Mouse (Mus musculus): ENCODE results near the gene Morf4l2.
A peak's percentile ranks its signal among the peaks of the same experiment; 100 is the strongest.
"Not testable (repeated sequence)": the region's sequence is repeated elsewhere in the genome, so short reads cannot be mapped to it uniquely, and the experiment has no call there.

Morf4l2 gene

DNA sequence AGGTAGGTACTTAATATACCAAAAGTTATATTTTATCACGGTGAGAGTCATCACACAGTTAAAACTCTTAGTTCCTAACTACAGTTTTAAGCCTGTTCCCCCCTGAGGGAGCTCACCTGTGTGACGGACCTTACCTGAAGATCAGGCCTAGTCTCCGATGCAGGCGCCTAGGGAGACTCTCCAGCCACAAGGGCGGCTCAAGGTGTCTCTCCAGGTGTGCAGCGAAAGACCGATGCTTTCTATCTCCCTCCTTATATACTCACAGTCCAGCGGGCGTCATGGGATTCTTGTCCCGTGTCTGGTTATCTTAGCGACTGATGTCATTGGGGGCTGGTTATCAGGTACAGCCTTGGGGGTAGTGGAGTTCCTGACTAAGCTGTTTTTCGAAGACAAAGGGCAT lies at the start of gene Morf4l2:
Morf4l2 (minus strand) TSS at position 232 of the 400 bp plus-strand sequence.
- DNase-seq (ENCODE audit: low read depth, low spot score) = no peak

DNA sequence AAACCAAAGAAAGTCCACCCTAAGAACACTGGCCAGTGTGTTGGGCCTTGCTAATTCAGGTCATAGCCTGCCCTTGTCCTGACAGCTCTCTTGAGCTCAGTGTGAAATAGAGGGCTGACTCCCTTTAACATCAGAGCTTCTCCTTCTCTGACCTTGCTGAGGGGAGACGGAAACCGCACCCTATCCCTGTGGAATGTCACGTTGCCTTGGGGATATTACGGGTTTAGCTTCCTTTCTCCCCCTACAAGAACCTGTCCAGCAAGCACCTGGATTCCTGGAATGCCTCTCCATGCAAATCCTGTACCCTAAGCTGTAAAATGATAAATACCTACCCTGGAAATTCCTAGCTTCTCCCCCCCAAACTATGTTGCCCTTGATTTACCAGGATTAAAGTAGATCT lies 46.0 kb upstream of the Morf4l2 start:
- DNase-seq (ENCODE audit: low read depth, low spot score) = no peak

DNA sequence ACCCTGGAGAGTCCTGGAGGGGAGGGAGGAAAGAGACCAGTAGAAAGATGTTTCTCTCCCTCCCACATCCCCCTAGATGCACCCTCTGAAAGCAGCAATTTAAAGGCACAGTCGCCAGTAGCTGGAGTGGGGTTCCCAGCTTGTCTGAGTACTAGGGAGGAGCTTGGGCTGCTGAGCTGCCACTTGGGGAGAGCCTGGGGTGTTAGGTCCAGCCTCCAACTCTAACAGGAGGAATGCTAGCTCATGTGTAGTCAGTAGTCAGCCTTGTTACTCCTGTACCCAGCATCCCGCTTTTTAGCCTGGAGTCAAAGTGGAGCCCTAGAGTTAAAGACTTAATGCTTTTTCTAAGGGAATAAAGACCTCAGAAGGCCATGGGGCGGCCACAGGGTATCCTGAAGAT lies 36.6 kb upstream of the Morf4l2 start, which contains the start of gene Glra4:
Glra4 (minus strand) TSS at position 101 of the 400 bp plus-strand sequence.
- no peak for DNase-seq (ENCODE audit: low read depth, low spot score)

DNA sequence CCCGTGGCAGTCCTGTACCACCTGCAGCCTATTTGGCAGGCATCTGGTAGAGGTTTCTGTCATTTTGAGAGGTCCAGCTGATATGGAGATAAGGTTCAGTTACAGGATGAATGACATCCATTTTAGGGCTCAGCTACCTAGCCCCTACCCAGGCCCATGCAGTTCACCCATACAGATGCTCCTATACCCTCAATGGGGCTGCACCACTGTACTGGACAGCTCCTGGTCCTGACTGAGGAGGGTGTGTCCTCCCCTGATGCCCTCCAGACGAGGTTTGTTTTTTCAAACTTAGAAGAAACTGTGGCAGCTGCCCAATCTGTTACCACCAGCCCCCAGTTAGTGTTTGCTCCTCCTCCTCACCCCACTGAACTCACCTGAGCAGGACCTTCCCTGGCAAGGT lies 35.8 kb upstream of the Morf4l2 start:
- no peak for DNase-seq (ENCODE audit: low read depth, low spot score)

DNA sequence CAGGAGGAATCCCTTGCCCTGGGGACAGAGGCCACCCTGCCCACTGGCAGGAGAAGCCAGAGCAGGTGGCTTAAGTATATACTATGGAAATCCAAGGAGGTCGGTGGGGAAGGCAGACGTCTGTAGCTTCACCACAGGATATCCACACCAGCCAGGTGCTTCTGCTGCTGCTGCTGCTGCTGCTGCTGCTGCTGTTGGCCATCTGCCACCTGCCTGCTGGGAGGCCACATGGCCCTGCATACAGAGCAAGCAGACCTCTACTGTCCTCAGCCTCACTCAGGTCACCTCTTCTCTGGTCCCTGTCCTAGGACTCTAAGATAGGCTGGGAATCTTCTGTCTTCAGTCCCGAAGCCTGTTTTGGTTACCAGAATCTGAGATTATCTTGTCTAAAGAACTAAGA lies 34.6 kb upstream of the Morf4l2 start:
- DNase-seq (ENCODE audit: low read depth, low spot score) = no peak

DNA sequence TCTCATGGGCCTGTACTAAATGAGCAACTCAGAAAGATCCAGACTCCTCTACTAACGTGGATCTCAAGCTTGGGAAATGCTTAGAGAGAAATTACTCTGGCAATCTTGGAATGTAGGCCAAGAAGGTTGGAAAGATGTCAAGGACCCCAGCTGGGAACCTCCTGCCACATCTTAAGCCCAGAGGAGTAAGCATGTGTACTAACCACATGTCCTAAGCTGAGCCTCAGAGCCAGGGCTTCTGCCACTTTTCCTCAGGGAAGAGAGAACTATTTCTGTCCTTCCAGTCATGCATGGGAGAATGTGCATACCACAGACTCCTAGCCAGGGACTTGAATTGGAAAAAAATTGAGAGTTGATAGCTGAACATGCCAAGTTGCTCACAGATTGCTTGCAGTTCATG lies 29.5 kb upstream of the Morf4l2 start:
- DNase-seq (ENCODE audit: low read depth, low spot score) = no peak

DNA sequence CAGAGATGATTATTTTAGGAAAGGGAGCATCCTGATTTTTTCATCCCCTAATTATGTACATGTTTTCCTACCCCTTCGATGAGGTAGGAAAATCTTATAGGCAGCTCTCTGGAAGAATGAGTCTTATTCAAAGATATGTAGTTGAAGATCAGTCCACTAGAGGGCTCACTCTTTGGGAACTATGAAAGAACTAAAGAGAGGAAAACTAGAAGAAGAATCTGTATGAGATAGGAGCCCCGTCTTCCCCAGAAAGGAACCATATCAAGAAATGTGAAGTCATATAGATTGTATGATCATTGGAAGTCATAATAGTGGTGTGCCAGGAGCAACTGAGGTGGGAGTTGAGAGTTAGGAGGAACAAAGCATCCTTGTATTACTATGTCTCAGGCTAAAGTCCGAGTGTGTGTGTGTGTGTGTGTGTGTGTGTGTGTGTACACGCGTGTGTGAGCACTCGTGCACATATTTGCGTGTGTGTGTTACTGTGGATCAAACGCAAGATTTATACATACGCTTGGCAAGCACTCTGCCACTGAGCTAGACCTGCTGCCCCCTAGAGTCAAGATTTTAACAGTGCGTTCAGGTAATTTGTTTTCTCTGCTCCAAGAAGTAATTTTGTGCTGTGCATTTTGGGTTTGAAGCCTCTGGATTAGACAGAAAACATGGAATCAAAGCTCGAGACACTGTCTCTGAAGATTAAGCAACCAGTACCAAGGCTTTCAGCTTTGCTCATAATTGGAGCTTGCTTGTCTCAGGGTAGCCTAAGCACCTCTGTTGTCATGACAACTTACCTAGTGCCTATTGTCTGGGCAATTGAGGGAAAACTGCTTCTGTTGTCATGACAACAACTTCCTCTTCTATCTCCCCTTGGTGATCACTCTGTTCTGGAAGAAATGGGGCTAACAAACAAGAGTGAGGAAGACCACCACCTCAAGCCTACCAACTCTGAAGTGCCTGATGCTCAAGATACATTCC lies 17.9 kb upstream of the Morf4l2 start:
- no peak for DNase-seq (ENCODE audit: low read depth, low spot score)

DNA sequence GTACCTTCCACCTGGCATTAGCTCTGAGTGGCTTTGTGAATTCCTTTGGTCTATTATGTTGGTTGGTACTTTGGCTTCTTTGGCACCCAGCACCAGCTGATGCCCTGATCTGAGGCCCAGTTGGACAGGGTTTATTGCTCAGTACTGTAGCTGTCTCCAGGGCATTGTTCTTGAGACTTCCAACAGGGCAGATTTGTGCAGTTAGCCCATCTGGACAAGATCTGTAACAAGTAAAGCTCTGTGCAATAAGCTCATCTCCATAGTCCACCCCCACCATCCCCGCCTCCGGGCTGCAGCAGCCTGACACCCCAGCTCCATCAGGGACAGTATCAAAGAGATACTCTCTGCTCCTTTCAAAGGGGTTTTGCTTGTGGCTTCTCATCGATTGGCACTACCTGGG lies 12.0 kb upstream of the Morf4l2 start:
- DNase-seq (ENCODE audit: low read depth, low spot score) = no peak

DNA sequence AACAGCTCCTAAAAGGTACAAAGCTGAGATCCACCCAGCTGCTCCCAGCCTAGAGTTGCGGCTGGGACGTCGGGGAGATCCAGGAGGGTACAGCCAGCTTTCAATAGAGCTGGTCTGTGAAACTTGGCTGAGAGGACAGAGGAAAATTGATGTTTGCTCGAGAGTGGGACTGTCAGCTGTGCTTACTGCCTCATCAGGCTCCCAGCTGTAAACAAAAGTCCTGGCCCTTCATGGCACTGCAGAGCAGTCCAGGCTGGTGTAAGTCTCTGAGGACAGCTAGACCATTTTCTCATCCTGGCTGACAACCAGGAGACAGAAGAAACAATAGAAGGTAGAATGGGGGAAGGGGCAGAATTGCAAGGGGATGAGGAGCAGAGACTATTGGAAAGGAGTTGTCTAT lies 5.8 kb upstream of the Morf4l2 start:
- no peak for DNase-seq (ENCODE audit: low read depth, low spot score)

DNA sequence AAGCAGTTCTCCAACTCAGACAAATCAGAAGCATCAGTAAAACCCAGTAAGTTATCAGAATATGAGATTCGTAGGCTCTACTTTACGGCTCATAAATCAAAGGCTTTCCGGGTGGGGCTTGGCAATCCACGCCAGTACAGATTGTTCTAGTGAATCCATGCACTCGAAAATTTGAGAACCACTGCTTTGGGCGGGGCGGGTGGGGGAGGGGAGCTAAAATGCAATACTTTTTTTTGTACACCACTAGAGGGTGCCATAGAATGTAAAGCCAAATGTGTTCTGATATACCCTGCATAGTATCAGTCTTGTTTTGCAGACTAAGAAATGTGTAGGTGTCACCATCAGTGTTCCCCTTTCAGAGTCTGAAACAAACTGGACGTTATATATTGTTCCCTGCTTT lies 1.2 kb upstream of the Morf4l2 start:
- no peak for DNase-seq (ENCODE audit: low read depth, low spot score)

DNA sequence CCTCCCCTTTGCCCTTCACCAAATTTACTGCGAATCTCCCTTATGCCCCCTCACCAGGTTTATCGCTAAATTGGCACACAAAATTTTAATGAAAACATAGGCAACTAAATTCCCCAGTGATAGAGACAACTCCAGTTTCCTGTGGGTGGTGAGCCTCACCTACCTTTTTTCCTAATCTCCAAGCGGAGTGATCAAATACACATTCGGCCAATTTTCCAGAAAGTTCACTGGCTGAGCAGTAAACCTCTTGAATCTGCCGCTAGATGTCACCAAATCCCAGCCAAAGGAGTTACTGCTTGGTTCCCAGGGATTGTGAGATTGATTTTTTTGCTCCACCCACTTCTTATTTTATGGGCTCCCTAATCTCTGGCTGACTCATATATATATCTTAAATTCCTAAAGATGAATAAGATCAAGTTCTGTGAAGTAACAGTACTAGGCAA lies 808 bp downstream of the Morf4l2 start:
- peak; percentile 55 for DNase-seq (ENCODE audit: low read depth, low spot score)

DNA sequence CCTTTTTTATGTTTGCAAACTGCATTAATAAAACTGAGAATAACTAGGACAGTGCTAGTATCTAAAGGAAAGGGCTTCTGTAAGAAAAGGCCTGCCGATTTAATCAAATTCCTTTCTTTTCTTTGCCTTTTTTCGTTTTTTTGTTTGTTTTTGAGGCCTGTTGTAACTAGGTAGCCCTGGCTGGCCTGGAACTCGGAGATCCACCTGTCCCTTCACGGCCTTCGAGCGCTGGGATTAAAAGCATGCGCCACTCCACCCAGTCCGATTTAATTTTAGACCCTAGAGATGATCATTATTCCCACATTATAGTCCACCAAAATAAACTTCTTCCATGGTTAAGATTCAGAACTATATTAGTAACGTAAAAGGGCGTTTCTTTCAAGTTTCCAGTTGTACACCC lies 1.2 kb downstream of the Morf4l2 start:
- no peak for DNase-seq (ENCODE audit: low read depth, low spot score)

DNA sequence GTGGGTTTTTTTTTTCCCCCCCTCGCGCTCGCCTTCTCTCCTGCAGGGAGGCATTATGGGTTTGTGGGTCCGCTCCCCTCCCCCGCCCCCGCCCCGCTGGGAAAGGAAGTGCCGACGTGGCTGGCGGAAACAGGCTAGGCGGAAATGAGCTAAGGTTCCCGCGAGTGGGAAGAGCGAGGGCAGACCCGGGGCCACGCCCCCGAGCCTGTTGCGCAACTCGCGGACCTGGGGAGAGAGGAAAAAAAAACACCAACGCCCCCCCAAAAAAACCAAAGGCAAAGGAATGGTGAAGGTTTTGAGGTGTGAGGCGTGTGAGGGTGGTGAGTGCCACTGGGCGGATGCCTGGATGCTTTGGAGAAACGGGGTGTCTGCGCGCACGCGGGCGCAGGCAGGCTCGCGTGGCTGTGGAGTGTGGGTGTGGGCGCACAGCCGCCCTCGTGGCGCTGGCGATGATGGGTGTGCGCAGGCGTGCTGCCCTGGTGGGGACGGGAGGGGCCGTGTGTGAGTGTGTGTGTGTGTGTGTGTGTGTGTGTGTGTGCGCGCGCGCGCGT lies 1.8 kb downstream of the Morf4l2 start:
- DNase-seq (ENCODE audit: low read depth, low spot score) = peak; percentile 36

DNA sequence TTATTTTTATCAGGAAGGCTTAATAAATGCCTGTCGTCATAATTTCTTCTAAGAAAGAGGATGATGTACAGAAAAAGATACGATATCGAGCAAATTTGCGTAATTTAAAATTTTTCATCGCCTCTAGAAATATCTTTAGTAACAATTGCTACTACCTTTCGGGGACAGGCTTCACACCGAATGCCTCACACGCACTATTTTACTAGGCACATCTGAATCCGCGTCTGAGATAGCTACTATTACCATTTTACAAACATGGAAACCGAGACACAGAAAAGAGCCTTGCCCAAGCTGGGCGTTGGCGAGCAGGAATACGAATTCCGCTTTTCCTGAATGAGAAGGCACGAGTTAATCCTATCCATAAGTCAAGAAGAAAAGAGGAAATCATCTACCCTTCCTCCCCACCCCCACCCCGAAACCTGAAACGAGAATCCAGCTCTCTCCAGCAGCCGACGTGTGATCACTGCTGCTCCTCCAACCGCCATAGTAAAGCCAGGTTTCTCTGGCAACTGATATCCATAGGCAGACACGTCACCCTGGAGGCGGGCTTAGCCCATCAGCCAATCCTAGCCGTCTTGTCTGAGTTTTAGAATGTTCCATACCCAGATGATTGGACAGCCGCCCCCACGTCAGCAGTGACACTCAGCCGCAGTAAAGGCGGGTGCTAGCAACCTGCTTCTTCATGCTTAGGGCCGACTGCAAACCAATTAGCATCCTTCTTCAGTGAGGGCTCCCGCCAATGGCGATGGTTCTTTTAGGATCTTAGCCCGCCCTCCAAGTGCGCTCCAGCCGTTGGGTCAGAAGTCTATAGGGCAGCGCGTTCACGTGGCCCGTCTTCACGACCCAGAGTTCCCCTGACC lies 2.5 kb downstream of the Morf4l2 start:
- peak; percentile 84 for DNase-seq (ENCODE audit: low read depth, low spot score)

DNA sequence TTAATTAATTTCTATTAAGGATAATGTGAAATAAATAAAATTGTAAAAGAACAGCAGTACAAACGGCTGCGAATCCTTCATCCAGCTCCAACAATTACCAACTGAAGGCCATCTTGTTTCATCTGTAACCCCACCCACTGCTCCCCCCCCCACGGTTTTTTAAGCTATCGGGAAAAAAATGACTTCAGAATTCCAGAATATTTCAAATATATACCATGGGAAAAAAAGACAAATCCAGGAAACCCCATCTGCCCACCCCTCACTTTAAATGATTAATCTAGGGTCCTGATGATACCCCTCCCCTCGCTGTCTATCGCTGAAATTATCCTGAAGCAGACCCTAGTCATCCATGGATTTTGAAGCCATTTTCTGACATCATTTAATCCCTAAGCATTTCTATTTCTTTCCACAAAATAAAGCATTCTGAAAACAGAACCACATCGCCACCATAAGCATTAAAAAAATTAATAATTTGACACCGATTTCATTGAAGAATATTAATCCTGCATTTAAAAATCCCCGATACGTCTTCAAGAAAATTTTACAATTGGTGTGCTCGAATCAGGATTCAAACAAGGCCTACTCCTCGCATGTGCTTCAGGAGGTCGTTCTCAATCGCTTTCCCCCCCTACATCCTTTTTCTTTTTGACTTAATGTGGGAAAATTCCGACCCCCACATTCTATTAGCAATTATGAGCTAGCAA lies 3.3 kb downstream of the Morf4l2 start:
- DNase-seq (ENCODE audit: low read depth, low spot score) = no peak

DNA sequence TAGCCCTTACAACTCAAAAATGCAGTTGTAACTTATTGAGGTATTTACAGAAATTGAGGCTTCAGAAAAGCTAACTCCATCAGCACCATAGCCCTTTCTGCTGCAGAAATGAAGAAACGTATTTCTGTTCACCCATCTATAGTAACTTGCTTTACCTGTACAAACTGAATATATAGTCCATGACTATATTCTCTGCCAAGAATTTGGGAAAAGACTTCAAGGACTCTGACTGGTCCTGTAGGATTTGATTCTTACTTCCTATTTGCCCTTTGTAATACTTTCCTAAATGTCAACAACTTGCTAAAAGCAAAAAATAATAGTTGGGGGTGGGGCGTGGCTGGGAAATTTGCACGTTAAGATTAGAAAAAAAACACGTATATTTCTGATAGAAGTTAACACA lies 11.5 kb downstream of the Morf4l2 start:
- DNase-seq (ENCODE audit: low read depth, low spot score) = no peak

DNA sequence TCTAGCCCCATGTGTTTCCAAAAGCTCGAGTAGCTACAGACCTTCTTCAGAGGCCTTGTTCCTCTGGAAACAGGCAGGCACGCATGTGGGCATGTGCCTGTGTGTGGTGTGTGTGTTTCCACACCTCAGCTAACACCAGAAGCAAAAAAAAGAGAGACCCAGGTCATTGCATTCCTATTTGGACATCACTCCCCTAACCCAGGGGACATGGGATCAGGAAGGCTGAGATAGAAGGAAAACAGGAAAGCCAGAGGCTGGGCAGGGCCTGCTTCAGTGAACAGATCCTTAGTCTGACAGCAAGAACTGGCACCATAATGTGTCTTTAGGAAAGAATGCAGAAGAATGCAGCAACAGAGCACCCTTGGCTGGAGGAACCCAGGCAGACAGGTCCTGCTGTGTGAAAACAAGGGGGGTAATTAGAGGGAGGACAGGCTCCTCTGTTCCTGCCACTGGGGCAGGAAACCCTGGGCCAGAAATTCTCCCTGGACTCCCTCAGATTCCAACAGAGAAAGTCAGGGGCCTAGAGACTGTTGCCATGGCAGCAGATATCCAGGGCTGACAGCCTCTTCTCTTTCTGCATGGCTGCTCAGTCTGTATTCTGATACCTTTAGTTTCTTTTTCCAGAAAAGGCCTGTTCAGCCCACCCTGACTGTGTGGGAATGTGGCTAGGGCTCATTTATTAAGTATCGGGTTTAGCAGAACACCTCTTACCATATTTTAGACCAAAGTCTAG lies 28.6 kb downstream of the Morf4l2 start:
- not testable (repeated sequence) for DNase-seq (ENCODE audit: low read depth, low spot score)

DNA sequence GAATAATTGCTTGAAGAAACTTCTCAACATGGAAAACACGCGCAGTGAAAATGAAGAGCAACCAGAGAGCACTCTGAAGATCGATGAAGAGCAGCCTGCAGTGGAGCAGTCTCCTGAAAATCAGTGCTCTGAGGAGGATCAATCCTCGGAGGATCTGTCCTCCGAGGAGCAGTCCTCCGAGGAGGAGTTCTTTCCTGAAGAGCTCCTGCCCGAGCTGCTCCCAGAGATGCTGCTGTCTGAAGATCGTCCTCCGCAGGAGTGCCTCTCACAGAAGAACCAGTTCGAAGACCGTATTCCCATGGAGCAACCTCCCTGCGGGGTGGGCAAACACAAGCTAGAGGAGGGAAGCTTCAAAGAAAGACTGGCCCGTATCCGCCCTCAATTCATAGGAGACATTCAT lies 34.7 kb downstream of the Morf4l2 start:
- no peak for DNase-seq (ENCODE audit: low read depth, low spot score)

DNA sequence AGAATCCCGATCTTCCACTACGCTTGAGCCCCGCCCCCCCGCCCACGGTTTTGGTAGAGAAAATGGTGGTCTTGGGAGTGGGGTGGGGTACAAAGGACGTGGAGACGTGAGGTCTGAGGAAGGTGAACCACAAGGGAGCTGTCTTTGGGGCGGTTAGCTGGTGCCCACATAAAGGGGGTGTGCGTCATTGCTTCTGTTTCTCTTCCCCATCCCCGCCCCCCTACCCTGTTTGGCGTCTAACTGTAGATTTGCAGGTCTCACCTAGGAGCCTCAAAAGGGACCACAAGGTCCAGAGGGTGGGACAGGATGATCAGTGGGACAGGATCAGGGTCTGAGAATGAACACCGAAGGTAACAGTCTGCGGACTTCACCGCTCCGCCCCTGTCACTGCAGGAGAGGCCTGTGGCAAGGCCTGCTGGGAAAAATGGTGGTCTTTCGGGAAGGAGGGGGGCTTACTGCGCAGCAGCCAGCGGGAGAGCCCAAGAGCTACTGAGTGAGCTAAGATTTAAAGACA lies 35.3 kb downstream of the Morf4l2 start:
- DNase-seq (ENCODE audit: low read depth, low spot score) = no peak

DNA sequence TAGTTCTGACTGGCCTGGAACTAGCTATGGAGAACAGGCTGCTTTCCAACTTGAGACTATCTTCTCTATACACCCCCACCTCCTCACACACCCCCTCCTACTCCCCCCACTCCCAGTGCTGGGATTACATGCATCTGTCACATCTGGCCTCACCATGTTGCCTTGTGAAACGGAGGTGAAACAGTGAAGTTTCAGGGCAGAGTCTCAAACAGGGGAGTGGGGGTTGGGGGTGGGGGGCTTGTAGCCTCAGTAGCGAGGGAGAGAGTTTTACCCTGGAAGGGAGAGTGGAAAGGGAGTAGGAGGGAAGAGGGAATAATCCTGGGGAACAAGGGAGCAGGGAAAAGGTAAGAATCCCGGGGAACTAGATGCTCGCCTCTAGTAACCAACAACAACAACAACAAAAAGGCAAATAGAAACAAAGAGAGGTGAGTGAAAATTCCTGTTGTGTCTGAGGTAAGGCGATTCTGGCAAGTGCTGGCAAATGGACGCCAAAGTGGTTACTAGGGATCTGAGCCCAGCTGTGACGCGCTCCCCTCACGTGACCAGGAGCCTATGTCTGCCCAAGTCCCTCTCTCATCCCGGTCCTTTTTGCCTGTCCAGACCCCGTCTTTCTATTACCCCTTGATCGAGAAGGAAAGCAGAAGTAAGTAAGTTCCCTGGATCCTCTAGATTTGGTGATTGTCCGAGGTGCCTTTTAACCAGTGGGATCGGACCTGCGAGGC lies 35.9 kb downstream of the Morf4l2 start, which contains the start of gene Tceal1:
Tceal1 (plus strand) TSS at position 537 of the 722 bp plus-strand sequence.
- no peak for DNase-seq (ENCODE audit: low read depth, low spot score)
